Mouse (Mus musculus) small intestine, adult 2 months (tissue): Measurements from ENCODE around the gene Ssu2. TPM values are rescaled to one million over a fixed set of nuclear protein-coding genes. Genes with fewer than 3 reads are reported as not detected.

Source experiments
- H3K27ac ChIP-seq: fragments of 200-500 bp; 2 replicates; pipeline ENCODE4 v1.5.1; 2012; ENCODE audit warnings: low read depth, low read length, control low read depth, inconsistent platforms; ENCODE audit not compliant: insufficient read depth
- H3K27me3 ChIP-seq: fragments of 200-500 bp; 2 replicates; pipeline ENCODE4 v1.6.1; 2012; ENCODE audit warnings: mild to moderate bottlenecking, moderate library complexity, low read length, inconsistent platforms; ENCODE audit not compliant: control insufficient read depth, insufficient read depth
- H3K36me3 ChIP-seq: fragments of 200-500 bp; 2 replicates; pipeline ENCODE4 v1.6.1; 2012; ENCODE audit warnings: mild to moderate bottlenecking, low read length, control low read depth, inconsistent platforms; ENCODE audit not compliant: control insufficient read depth, insufficient read depth
- H3K4me1 ChIP-seq: fragments of 200-500 bp; 2 replicates; pipeline ENCODE4 v1.6.1; 2012; ENCODE audit warnings: low read length, inconsistent platforms, mixed read lengths; ENCODE audit not compliant: control insufficient read depth, insufficient read depth, insufficient read length
- H3K4me3 ChIP-seq: fragments of 200-500 bp; 2 replicates; pipeline ENCODE4 v1.5.1; 2012; ENCODE audit warnings: low read depth, mild to moderate bottlenecking, control low read depth, inconsistent platforms, low read length, moderate library complexity
- CTCF ChIP-seq: fragments of 200-500 bp; IDR thresholded peaks from 2 replicates; pipeline ENCODE4 v1.5.1; 2012; ENCODE audit warnings: low read depth, mild to moderate bottlenecking, control low read depth, inconsistent platforms, low read length, moderate library complexity, mixed read lengths; ENCODE audit not compliant: insufficient replicate concordance, insufficient read length; ENCODE audit errors: extremely low read depth
- POLR2A ChIP-seq: fragments of 200-500 bp; IDR thresholded peaks from 2 replicates; pipeline ENCODE4 v1.6.1; 2012; ENCODE audit warnings: low read depth, mild to moderate bottlenecking, control low read depth, inconsistent platforms, low read length, moderate library complexity
- WGBS: fragments of 180-500 bp; shearing (Covaris S2); methylation state at CpG from one replicate; pipeline ENCODE4 v1.1.7; 2018; 5-methylcytosine and 5-hydroxymethylcytosine counted together
- polyA plus RNA-seq: library from polyadenylated mRNA; depleted of rRNA; stranded (reverse); fragments of >200 nt; gene quantifications from 2 replicates; pipeline ENCODE4 v1.2.3, GENCODE M21; 2012

Ssu2 gene
- polyA plus RNA-seq, 1 experiment = 4.9 TPM

DNA sequence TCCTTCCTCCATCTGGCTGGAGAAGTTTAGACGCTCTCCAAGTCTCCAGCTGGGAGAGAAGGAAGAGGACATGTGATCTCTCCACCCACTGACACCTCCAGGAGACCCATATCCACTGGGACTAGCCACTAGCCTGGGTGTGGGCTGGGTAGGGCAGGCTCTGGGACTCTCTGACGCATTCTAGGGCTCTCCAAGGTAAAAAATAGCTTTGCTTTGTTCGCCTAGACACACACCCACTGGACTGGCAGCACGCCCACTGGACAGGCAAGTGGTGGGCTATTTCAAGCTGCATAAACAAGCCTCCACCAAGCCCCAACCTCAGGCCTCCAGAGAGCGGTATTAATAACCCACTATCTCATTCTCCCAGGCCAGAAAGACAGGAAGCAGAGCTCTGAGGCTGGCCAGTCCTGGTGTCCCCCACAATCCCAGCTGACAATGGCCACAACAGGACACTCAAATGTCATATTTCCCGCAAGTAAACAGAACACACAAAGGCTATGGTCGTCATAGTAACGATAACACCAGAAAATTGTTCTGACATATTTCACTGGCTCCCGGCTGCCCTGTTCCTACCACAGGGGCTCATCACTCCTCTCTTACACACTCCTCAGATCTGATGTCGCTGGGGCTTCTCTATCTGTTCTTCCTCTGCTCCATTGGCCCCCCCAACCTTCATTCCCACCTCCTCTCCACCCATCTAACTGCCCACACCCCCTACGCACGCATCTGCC, 14.3 kb upstream of the Ssu2 start:
- WGBS = 54% methylated on average over 12 of the region's 12 CpGs
- no peak overlapping the region for H3K4me3 ChIP-seq
- no peaks in the 10 kb centered on the region for H3K27me3 ChIP-seq
- no peaks in the 10 kb centered on the region for H3K4me1 ChIP-seq
- no peaks in the 10 kb centered on the region for H3K36me3 ChIP-seq
- no peak for TF ChIP-seq POLR2A
- TF ChIP-seq CTCF = no peak
- peak overlapping the region; percentile 25 for H3K27ac ChIP-seq

DNA sequence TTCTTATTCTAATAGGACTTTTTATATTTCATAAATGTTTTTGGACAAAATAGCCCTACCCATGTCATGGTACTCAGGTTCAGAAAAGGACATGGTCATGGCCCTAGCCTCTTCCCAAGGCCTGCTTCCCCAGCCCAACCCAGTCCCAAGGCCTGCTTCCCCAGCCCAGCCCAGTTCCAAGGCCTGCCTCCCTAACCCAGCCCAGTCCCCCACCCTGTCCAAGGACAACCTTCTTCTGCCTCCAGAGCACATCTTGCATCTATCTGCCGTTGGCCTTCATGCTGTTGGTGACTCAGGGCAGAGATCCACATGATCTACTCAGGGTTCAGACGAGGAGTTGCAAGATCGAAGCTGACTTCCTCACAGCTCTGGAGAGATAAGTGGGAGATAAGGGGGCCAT, 9.5 kb upstream of the Ssu2 start:
- H3K4me1 ChIP-seq = no peaks in the 10 kb centered on the region
- H3K27ac ChIP-seq = no peak overlapping the region
- TF ChIP-seq POLR2A = no peak
- no peak for TF ChIP-seq CTCF
- 40% methylated on average over 3 of the region's 3 CpGs for WGBS
- H3K27me3 ChIP-seq = no peaks in the 10 kb centered on the region
- no peaks in the 10 kb centered on the region for H3K36me3 ChIP-seq
- no peak overlapping the region for H3K4me3 ChIP-seq

DNA sequence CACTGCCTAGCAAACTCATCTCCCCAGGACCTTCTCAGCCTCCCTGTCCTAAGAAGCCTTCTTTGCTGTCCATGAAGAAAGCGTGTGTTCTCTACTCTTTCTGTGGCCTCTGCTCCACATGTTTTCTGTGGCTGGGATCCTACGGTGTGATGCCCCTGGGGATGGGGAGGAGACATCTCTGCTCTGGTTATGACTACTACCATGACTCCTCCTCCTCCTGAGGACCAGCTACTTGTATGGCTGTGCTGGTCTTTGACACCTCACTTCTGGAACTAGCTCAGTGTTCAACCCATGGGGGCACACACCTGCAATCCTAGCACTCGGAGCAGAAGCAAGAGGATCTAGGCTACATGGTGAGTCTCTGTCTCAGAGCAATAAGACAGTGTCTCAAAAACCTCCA, 8.5 kb upstream of the Ssu2 start:
- TF ChIP-seq CTCF (no peak), POLR2A (no peak)
- Histone ChIP-seq H3K4me1 (no peaks in the 10 kb centered on the region), H3K27ac (no peak overlapping the region), H3K4me3 (no peak overlapping the region), H3K27me3 (no peaks in the 10 kb centered on the region), H3K36me3 (no peaks in the 10 kb centered on the region)
- WGBS = 86% methylated on average over 3 of the region's 3 CpGs

DNA sequence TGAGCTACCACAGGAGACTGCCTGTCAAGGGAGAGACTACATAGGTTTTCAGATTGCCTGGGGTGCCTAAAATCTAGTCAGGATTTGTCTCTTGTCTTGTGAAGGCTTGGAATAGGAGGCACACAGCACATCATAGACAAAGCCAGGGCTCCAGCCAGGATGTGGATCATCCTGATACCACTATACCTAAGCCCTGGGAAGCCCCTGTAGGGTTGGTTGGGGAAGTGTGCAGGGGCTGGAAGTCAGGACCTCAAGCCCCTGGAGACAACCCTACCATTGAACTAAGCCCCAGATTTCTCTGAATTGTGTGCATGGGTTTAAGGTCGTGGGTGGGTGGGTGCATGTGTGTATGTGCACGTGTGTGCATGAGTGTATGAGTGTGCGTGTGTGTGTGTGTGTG, 562 bp upstream of the Ssu2 start:
- Histone ChIP-seq H3K4me1 (no peaks in the 10 kb centered on the region), H3K27me3 (no peaks in the 10 kb centered on the region; the same call in 1 of the 2 replicates), H3K27ac (no peak overlapping the region), H3K4me3 (no peak overlapping the region), H3K36me3 (no peaks in the 10 kb centered on the region)
- TF ChIP-seq POLR2A (no peak), CTCF (no peak)
- 77% methylated on average over 3 of the region's 3 CpGs for WGBS

DNA sequence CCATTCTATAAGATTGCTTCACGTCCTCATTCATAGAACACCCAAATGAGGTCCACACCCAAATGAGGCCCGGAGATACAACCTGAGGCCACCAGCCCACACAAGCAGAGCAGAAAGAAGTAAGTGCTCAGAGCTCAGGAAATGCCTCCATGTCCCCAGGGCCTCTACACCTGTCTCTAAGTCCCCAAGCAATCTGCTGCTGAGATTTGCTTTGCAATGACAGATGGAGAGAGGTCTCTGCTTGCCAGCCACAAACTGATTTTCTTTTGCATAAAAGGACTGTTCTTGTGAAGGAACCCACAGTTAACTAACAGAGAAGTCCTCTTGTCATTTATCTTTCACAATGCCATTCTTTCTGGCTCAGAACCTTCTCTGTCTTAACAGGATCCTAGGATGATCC, 1.6 kb downstream of the Ssu2 start:
- H3K27ac ChIP-seq = no peak overlapping the region
- no peak overlapping the region for H3K4me3 ChIP-seq
- H3K36me3 ChIP-seq = no peaks in the 10 kb centered on the region
- no peaks in the 10 kb centered on the region; the same call in 1 of the 2 replicates for H3K27me3 ChIP-seq
- 36% methylated on average over 2 of the region's 2 CpGs for WGBS
- TF ChIP-seq CTCF (no peak), POLR2A (no peak)
- H3K4me1 ChIP-seq = no peaks in the 10 kb centered on the region

DNA sequence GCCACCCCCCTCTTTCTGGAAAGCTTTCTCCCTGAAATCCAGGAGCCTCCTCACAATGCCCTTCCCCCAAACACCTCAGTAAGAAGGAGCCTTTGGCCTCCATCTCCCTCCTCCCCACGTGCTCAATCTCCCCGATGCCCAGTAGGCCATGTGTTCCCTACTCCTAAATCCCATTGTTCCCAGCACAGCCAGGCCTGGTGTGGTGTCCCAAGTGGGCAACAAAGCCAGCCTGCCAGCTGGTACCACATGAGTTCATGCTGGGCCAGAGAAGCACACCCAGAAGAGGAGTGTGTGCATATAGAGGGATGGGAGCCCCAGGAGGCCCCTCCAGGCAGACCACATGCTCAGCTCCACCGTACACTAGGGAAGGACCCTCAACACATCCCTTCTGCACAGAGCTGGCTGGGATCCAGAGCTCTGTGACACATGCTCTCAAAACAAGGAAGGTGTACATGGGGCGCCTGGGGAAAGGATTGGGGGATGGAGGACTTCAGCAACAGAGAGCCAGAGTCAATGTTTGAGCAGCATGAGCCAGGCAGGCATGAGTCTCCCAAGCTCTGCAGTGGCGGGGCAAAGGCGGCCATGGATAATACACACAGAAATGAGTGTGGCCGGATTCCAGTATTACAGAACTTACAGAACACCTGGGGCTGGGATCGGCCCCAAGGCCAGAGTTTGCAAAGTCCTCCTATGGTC, 4.7 kb downstream of the Ssu2 start:
- H3K4me1 ChIP-seq = no peaks in the 10 kb centered on the region
- no peak overlapping the region for H3K27ac ChIP-seq
- H3K4me3 ChIP-seq = no peak overlapping the region
- 68% methylated on average over 8 of the region's 8 CpGs for WGBS
- H3K27me3 ChIP-seq = no peaks in the 10 kb centered on the region; the same call in 1 of the 2 replicates
- TF ChIP-seq POLR2A = no peak
- no peak for TF ChIP-seq CTCF
- no peaks in the 10 kb centered on the region for H3K36me3 ChIP-seq

DNA sequence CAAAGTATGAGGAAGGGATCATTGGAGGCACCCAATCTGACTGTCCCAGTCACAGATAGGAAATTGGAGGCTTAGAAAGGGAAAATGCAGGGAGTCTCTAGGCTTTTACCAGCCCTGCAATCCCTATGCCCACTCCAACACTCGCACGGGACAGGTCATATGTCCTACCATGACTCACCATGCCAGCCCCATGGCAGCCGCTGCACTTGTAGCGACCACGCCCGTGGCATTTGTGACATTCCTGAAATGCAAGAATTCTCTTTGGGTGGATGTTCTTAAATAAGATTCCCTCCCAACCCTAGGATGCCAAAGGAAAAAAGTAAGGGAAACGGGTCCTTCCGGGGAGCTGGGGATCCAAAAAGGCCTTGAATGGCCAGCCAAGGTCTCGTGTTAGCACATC, 8.8 kb downstream of the Ssu2 start:
- Histone ChIP-seq H3K36me3 (no peaks in the 10 kb centered on the region), H3K27me3 (no peaks in the 10 kb centered on the region; the same call in 1 of the 2 replicates), H3K4me1 (no peaks in the 10 kb centered on the region), H3K4me3 (no peak overlapping the region), H3K27ac (no peak overlapping the region)
- TF ChIP-seq POLR2A (no peak), CTCF (no peak)
- WGBS = 77% methylated on average over 9 of the region's 9 CpGs
